Mouse (Mus musculus) forebrain, embryonic 16.5 days (tissue): Measurements from ENCODE around the gene Flrt3. TPM values are rescaled to one million over a fixed set of nuclear protein-coding genes. Genes with fewer than 3 reads are reported as not detected.

Source experiments
- ATAC-seq: fragments of 200-750 bp; cut with Nextera tagmentation; 2 replicates; pipeline ENCODE4 v1.8.0; 2017; ENCODE audit warnings: mild to moderate bottlenecking, moderate library complexity
- H3K27ac ChIP-seq: fragments of 300-500 bp; sonication (generic); 2 replicates; pipeline ENCODE4 v1.5.1; 2014; ENCODE audit warnings: low read length, control low read depth
- H3K27me3 ChIP-seq: fragments of 300-500 bp; sonication (generic); replicated peaks from 2 replicates; pipeline ENCODE4 v1.6.1; 2014; ENCODE audit warnings: low read length; ENCODE audit not compliant: control insufficient read depth, insufficient read depth
- H3K36me3 ChIP-seq: fragments of 300-500 bp; sonication (generic); 2 replicates; pipeline ENCODE4 v1.6.1; 2014; ENCODE audit not compliant: control insufficient read depth, insufficient read depth
- H3K4me1 ChIP-seq: fragments of 300-500 bp; sonication (generic); replicated peaks from 2 replicates; pipeline ENCODE4 v1.6.1; 2014; ENCODE audit warnings: low read length; ENCODE audit not compliant: control insufficient read depth, insufficient read depth
- H3K4me2 ChIP-seq: fragments of 300-500 bp; sonication (generic); 2 replicates; pipeline ENCODE4 v1.6.1; 2014; ENCODE audit warnings: mild to moderate bottlenecking, low read length, control low read depth
- H3K4me3 ChIP-seq: fragments of 300-500 bp; sonication (generic); replicated peaks from 2 replicates; pipeline ENCODE4 v1.5.1; 2014; ENCODE audit warnings: mild to moderate bottlenecking, low read length, control low read depth
- H3K9ac ChIP-seq: fragments of 300-500 bp; sonication (generic); replicated peaks from 2 replicates; pipeline ENCODE4 v1.6.1; 2014; ENCODE audit warnings: low read depth, low read length, control low read depth
- H3K9me3 ChIP-seq: fragments of 300-500 bp; sonication (generic); 2 replicates; pipeline ENCODE4 v1.6.1; 2016; ENCODE audit warnings: low read length; ENCODE audit not compliant: control insufficient read depth
- WGBS: fragments of 180-500 bp; shearing (Covaris S2); extraction: QIAGEN DNeasy Blood & Tissue Kit; methylation state at CpG from one replicate; pipeline ENCODE4 v1.1.7; 2014; 5-methylcytosine and 5-hydroxymethylcytosine counted together
- polyA plus RNA-seq: library from polyadenylated mRNA; unstranded; fragments of >200 nt; fragmentation: Nextera tagmentation; extraction: Ambion mirVana; gene quantifications from 2 replicates; pipeline ENCODE4 v1.2.1, GENCODE M21; 2015

Flrt3 gene
- polyA plus RNA-seq, 1 experiment from 2014 or later = 57.1 TPM

DNA sequence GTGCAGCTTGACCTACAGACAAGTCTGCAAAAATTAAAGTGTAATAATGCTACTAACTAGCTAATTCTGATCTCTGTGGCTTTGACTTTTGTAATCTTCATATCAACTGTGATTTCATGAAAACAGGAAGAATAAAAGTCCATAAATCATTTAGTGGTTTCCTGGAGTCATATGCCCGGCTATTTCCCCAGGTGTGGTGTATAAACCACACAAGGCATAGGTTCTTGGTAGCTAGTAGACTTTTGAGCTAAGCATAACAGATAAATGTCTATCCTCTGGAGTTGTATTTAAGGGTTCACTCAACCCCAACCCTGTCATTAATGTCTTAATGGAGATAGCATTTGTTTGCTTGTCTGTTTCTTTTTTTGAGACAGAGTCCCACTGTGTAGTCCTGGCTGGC lies 20.1 kb upstream of the Flrt3 start:
- H3K9me3 ChIP-seq = no peaks in the 10 kb centered on the region
- no peak for ATAC-seq
- no peak overlapping the region for H3K9ac ChIP-seq
- no peak overlapping the region for H3K4me3 ChIP-seq
- H3K27me3 ChIP-seq = no peaks in the 10 kb centered on the region
- H3K27ac ChIP-seq = no peak overlapping the region
- H3K4me1 ChIP-seq = no peaks in the 10 kb centered on the region
- WGBS = 91% methylated on average over 1 of the region's 1 CpGs
- no peak overlapping the region for H3K4me2 ChIP-seq
- H3K36me3 ChIP-seq = no peaks in the 10 kb centered on the region

DNA sequence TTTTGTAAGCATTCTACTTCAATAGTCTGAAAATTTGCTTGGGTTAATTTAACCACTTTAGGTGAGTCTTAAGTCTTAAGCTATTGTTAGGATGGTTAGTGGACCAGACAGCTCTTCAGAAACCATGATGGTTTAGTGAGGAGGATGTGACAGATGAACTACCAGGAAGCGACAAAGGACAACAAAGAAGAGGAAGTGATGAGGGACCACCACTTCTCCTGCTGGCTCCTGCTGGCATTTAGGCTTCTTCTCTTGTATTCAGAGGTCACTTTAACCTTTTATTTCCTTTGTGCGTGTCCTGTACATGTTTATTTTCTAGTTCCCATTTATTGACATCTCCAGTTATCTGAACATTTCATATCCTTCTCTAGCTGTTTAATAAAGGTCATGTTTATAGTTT lies 19.6 kb upstream of the Flrt3 start:
- no peaks in the 10 kb centered on the region for H3K9me3 ChIP-seq
- H3K27me3 ChIP-seq = no peaks in the 10 kb centered on the region
- H3K4me2 ChIP-seq = no peak overlapping the region
- 98% methylated on average over 2 of the region's 2 CpGs for WGBS
- no peaks in the 10 kb centered on the region for H3K4me1 ChIP-seq
- H3K36me3 ChIP-seq = no peaks in the 10 kb centered on the region
- H3K4me3 ChIP-seq = no peak overlapping the region
- no peak overlapping the region for H3K27ac ChIP-seq
- no peak for ATAC-seq
- no peak overlapping the region for H3K9ac ChIP-seq

DNA sequence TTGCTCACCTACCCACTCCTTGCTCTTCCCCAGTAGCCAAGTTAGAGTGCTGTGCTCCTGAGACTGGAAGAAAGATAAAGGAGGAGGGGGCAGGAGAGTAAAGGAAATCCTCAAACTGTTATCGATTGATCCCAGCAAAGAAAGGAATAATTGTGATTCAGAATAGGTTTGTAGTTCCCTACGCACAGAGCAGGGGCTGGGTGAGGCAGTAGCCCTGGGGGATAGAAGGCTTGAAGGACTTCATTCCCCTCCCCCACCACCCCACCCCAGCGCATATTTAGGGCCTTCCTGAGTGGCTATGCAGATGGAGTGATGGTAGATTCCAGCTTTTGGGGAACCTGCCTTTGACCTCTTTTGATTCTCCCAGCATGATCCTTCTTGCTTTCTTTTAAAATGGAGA lies 5.5 kb upstream of the Flrt3 start:
- ATAC-seq = no peak
- WGBS = 32% methylated on average over 3 of the region's 3 CpGs
- no peaks in the 10 kb centered on the region for H3K27me3 ChIP-seq

DNA sequence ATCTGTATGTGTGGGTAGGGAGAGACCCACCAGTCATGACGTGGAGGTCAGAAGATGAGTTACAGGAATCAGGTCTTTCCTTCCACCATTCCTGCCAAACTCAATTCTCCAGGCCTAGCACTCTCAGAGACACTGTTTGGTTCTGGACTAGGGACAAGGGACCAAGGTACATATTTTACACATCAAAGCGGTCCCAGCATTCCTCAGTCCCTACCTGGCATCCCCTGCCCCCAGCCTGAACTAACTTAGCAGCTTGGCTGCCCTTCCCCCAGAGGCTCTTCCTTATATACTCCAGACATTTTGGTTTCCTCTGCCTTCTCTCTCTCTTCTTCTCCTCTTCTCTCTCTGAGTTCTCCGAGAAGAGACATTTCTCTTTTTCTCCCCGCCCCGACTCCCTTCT lies 2.2 kb upstream of the Flrt3 start:
- no peak overlapping the region for H3K27ac ChIP-seq
- H3K9me3 ChIP-seq = no peaks in the 10 kb centered on the region
- H3K4me3 ChIP-seq = no peak overlapping the region
- H3K4me1 ChIP-seq = peaks cover 9% of the 10 kb centered on the region
- 91% methylated on average over 5 of the region's 5 CpGs for WGBS
- H3K27me3 ChIP-seq = no peaks in the 10 kb centered on the region
- ATAC-seq = no peak
- H3K36me3 ChIP-seq = no peaks in the 10 kb centered on the region
- H3K4me2 ChIP-seq = no peak overlapping the region
- no peak overlapping the region for H3K9ac ChIP-seq

More for the DNA sequence above, 5.5 kb upstream of the Flrt3 start:
- Histone ChIP-seq H3K36me3 (no peaks in the 10 kb centered on the region), H3K9me3 (no peaks in the 10 kb centered on the region), H3K4me1 (no peaks in the 10 kb centered on the region), H3K27ac (no peak overlapping the region), H3K4me2 (no peak overlapping the region), H3K4me3 (no peak overlapping the region), H3K9ac (no peak overlapping the region)

DNA sequence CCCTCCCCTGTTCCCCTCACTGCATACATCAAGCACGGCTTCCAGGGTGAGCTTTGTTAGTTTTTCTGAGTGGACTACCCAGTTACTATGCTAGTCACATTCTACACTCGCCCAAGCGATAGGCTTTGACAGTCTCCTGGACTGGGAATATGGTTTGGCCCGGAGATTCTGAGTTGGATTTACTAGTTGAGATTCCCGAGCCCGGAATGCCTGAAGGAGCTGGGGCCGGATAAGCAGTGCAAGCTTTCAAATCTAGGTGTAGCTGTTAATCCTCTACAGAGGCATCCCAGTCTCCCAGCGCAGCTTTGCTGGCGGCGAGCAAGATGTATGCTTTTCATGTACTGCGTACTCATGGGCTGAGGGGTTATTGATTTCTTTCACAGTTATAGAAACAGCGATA lies 812 bp downstream of the Flrt3 start:
- no peaks in the 10 kb centered on the region for H3K9me3 ChIP-seq
- under 1% methylated on average over 12 of the region's 12 CpGs for WGBS

DNA sequence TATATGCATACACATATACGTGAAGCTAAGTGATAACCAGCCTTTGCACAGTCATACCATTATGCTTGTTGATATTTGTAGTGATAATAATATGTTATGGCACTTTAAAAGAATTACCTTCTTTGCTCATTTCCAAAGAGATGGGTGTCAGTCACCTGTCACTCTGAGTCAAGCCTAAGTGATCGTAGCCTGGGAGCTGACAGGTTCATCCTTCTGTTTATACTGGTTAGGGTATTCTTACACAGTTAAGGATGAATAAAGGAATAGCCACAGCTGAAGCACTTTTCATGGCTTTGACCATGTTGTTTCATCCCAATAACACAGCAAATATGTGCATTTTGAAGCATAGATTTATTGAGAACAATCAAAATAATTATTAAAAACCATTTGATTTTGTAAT lies 1.5 kb downstream of the Flrt3 start:
- H3K4me1 ChIP-seq = peaks cover 32% of the 10 kb centered on the region
- H3K9ac ChIP-seq = peak overlapping the region; percentile 24; the same call in 1 of the 2 replicates
- H3K4me3 ChIP-seq = peak overlapping the region; percentile 41
- H3K9me3 ChIP-seq = no peaks in the 10 kb centered on the region
- H3K4me2 ChIP-seq = peak overlapping the region; percentile 51
- no peak for ATAC-seq
- H3K36me3 ChIP-seq = no peaks in the 10 kb centered on the region
- 10% methylated on average over 2 of the region's 2 CpGs for WGBS
- no peaks in the 10 kb centered on the region for H3K27me3 ChIP-seq
- peak overlapping the region; percentile 21; the same call in 1 of the 2 replicates for H3K27ac ChIP-seq

More for the DNA sequence above, 812 bp downstream of the Flrt3 start:
- no peaks in the 10 kb centered on the region for H3K27me3 ChIP-seq
- no peaks in the 10 kb centered on the region for H3K36me3 ChIP-seq
- H3K9ac ChIP-seq = peak overlapping the region; percentile 71
- H3K27ac ChIP-seq = peak overlapping the region; percentile 88
- peak overlapping the region; percentile 80 for H3K4me2 ChIP-seq
- peak; percentile 51 for ATAC-seq
- H3K4me3 ChIP-seq = peak overlapping the region; percentile 70
- H3K4me1 ChIP-seq = peaks cover 29% of the 10 kb centered on the region

DNA sequence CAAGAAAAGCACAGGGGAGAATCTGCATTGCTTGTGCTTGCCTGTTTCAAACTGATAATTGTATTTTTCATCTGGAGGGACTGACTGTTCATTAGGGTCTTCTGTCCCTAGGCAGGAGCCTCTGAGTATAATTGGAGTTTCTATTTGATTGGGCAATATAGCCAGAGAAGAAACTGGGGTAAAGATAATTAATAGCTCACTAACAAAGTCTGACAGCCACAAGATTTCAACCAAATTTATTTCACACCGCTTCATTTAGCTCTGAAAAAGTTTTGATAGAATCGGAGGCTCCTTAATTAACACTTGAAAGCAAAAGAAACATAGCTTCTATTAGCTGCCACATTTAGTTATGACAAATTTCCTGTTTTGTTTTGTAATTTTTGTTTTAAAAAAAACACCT lies 2.2 kb downstream of the Flrt3 start:
- H3K9me3 ChIP-seq = no peaks in the 10 kb centered on the region
- no peaks in the 10 kb centered on the region for H3K36me3 ChIP-seq
- H3K9ac ChIP-seq = peak overlapping the region; percentile 59
- H3K4me2 ChIP-seq = peak overlapping the region; percentile 60
- peak overlapping the region; percentile 45 for H3K4me3 ChIP-seq
- peak overlapping the region; percentile 65 for H3K27ac ChIP-seq
- no peak for ATAC-seq
- peaks cover 35% of the 10 kb centered on the region for H3K4me1 ChIP-seq
- no peaks in the 10 kb centered on the region for H3K27me3 ChIP-seq
- WGBS = 6% methylated on average over 2 of the region's 2 CpGs

DNA sequence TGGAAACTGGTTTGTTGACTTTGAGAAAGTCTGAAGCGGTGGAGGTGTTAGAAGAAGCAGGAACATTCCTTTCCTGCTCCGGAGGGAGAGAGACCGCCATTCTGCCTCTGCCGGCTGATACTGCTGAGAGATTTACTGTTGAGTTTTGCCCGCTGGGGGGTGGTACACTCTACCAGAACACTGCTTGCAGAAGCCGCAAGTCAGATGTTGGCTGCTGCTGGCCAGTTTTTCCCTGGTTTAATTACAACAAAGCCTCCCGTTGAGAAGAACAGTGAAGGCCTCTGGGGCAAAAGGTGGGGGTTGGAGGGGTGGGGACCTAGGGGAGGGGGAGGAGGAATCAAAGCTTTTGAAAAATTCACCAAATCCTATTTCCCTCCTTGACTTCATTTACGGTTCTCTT lies 3.0 kb downstream of the Flrt3 start:
- Histone ChIP-seq H3K4me3 (peak overlapping the region; percentile 45), H3K4me1 (peaks cover 36% of the 10 kb centered on the region), H3K27ac (peak overlapping the region; percentile 65), H3K9ac (peak overlapping the region; percentile 59), H3K4me2 (peak overlapping the region; percentile 60), H3K9me3 (no peaks in the 10 kb centered on the region), H3K27me3 (no peaks in the 10 kb centered on the region), H3K36me3 (no peaks in the 10 kb centered on the region)
- 0% methylated on average over 8 of the region's 8 CpGs for WGBS
- ATAC-seq = peak; percentile 62

DNA sequence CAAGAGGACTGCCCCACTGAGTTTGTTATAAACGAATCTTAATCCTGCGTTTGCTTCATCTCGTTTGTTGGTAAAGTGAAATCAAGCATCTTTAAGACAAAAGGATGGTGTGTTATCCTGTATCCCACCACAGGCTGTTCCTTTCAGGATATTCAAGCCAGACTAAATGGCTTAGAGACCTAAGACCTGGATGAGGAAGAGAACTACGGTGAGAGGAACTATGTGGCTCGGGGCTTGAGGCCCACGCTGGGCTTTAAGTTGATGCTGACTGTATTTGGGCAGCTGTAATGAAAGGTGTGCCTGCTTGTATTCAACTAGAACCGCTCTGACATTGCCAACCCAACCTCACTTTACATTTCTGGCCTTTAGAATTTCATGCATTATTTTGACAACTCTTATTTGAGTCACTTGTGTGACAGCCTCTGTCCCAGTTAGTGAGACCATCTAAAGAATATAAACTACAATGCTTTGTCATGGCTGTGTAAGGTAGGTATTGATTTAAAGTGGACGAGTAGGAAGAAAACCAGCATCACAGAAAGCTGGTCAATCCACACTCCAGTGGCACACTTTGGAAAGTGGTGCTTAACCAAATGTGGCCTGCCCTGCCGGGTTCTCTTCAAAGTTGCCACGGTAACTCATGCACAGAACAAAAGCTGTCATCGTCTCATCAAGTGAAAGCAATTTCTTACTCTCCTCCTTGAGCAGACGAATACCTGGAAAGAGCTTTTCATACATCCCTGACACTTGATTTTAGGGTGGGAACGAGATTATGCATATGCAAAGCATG lies 3.8 kb downstream of the Flrt3 start:
- H3K27ac ChIP-seq = peak overlapping the region; percentile 70
- peaks cover 39% of the 10 kb centered on the region for H3K4me1 ChIP-seq
- no peak for ATAC-seq
- H3K27me3 ChIP-seq = no peaks in the 10 kb centered on the region
- H3K9me3 ChIP-seq = no peaks in the 10 kb centered on the region
- H3K4me2 ChIP-seq = peak overlapping the region; percentile 60
- no peaks in the 10 kb centered on the region for H3K36me3 ChIP-seq
- WGBS = 10% methylated on average over 13 of the region's 13 CpGs
- H3K4me3 ChIP-seq = peak overlapping the region; percentile 40
- peak overlapping the region; percentile 48 for H3K9ac ChIP-seq
